Mouse (Mus musculus) cortical plate, adult 2 months (tissue): Measurements from ENCODE around the gene Sap30l.

Experiments
- CTCF ChIP-seq: fragments of 200-500 bp; IDR thresholded peaks from 2 replicates; pipeline ENCODE4 v1.5.1; 2011; ENCODE audit warnings: mild to moderate bottlenecking, control low read depth, low read length; ENCODE audit not compliant: insufficient read depth; ENCODE audit errors: extremely low read depth
- POLR2A ChIP-seq: fragments of 200-500 bp; IDR thresholded peaks from 2 replicates; pipeline ENCODE4 v1.6.1; 2011; ENCODE audit warnings: mild to moderate bottlenecking, low read length, control low read depth; ENCODE audit not compliant: insufficient read depth; ENCODE audit errors: extremely low read depth

- no peak for TF ChIP-seq POLR2A
- no peak for TF ChIP-seq CTCF
Measured at GRCm38 (mm10) chr11:57834031-57834430, 32.6 kb downstream of the Sap30l start.
